Mouse (Mus musculus): ENCODE measurements around the gene Tek. TPM values are rescaled to one million over a fixed set of nuclear protein-coding genes. Genes with fewer than 3 reads are reported as not detected.

Tek gene
- polyA plus RNA-seq, 1 experiment from 2014 or later, result 8.7 TPM

GRCm38 (mm10) chr4:94741824-94742223 is 2.7 kb downstream of the Tek start:
- no peaks in the 10 kb centered on the region for H3K9me3 ChIP-seq (replicated peaks)
- H3K4me3 ChIP-seq, result no peak overlapping the region
- no peaks in the 10 kb centered on the region for H3K27me3 ChIP-seq
- H3K4me1 ChIP-seq, result no peaks in the 10 kb centered on the region
- no peak overlapping the region for H3K27ac ChIP-seq
- no peaks in the 10 kb centered on the region for H3K36me3 ChIP-seq
- no peak for ATAC-seq (ENCODE audit: low FRiP score)
- no peak overlapping the region for H3K9ac ChIP-seq
- H3K4me2 ChIP-seq (replicated peaks), result no peak overlapping the region
- WGBS, result 79% methylated on average over 1 of the region's 1 CpGs

- no peaks in the 10 kb centered on the region for H3K9me3 ChIP-seq (replicated peaks)
These were observed 6.7 kb downstream of the Tek start for GRCm38 (mm10) chr4:94745749-94746148.

GRCm38 (mm10) chr4:94746387-94746811 is 7.3 kb downstream of the Tek start:
- ATAC-seq (ENCODE audit: low FRiP score), result no peak
- Histone ChIP-seq H3K9ac (no peak overlapping the region), H3K4me2 (replicated peaks) (no peak overlapping the region), H3K27me3 (no peaks in the 10 kb centered on the region), H3K27ac (no peak overlapping the region), H3K4me1 (no peaks in the 10 kb centered on the region), H3K36me3 (no peaks in the 10 kb centered on the region), H3K9me3 (replicated peaks) (no peaks in the 10 kb centered on the region), H3K4me3 (no peak overlapping the region)
- WGBS, result 60% methylated on average over 7 of the region's 7 CpGs

More at GRCm38 (mm10) chr4:94745749-94746148, 6.7 kb downstream of the Tek start:
- Histone ChIP-seq H3K4me1 (no peaks in the 10 kb centered on the region), H3K4me2 (replicated peaks) (no peak overlapping the region), H3K27ac (no peak overlapping the region), H3K9ac (no peak overlapping the region), H3K36me3 (no peaks in the 10 kb centered on the region), H3K27me3 (no peaks in the 10 kb centered on the region), H3K4me3 (no peak overlapping the region)
- no peak for ATAC-seq (ENCODE audit: low FRiP score)
- WGBS, result 76% methylated on average over 3 of the region's 3 CpGs

GRCm38 (mm10) chr4:94747338-94747737 is 8.2 kb downstream of the Tek start:
- 96% methylated on average over 3 of the region's 3 CpGs for WGBS
- H3K4me3 ChIP-seq, result no peak overlapping the region

GRCm38 (mm10) chr4:94752512-94752911 is 13.4 kb downstream of the Tek start:
- Histone ChIP-seq H3K27ac (no peak overlapping the region), H3K27me3 (no peaks in the 10 kb centered on the region), H3K9me3 (replicated peaks) (no peaks in the 10 kb centered on the region), H3K4me2 (replicated peaks) (no peak overlapping the region), H3K4me3 (no peak overlapping the region), H3K9ac (no peak overlapping the region), H3K36me3 (no peaks in the 10 kb centered on the region), H3K4me1 (no peaks in the 10 kb centered on the region)
- ATAC-seq (ENCODE audit: low FRiP score), result peak; percentile 88
- 25% methylated on average over 9 of the region's 9 CpGs for WGBS

More at GRCm38 (mm10) chr4:94747338-94747737, 8.2 kb downstream of the Tek start:
- H3K9ac ChIP-seq, result no peak overlapping the region
- H3K9me3 ChIP-seq (replicated peaks), result no peaks in the 10 kb centered on the region
- no peaks in the 10 kb centered on the region for H3K4me1 ChIP-seq
- ATAC-seq (ENCODE audit: low FRiP score), result no peak
- no peak overlapping the region for H3K4me2 ChIP-seq (replicated peaks)
- H3K27me3 ChIP-seq, result no peaks in the 10 kb centered on the region
- H3K27ac ChIP-seq, result no peak overlapping the region
- H3K36me3 ChIP-seq, result no peaks in the 10 kb centered on the region

- Histone ChIP-seq H3K36me3 (no peaks in the 10 kb centered on the region), H3K4me2 (replicated peaks) (no peak overlapping the region), H3K4me3 (no peak overlapping the region), H3K27ac (no peak overlapping the region), H3K4me1 (no peaks in the 10 kb centered on the region), H3K9ac (no peak overlapping the region), H3K9me3 (replicated peaks) (no peaks in the 10 kb centered on the region), H3K27me3 (no peaks in the 10 kb centered on the region)
- ATAC-seq (ENCODE audit: low FRiP score), result no peak
These were observed 26.1 kb downstream of the Tek start for GRCm38 (mm10) chr4:94765217-94765616.

GRCm38 (mm10) chr4:94766176-94766575 is 27.1 kb downstream of the Tek start:
- Histone ChIP-seq H3K27ac (no peak overlapping the region), H3K4me1 (no peaks in the 10 kb centered on the region), H3K4me3 (no peak overlapping the region), H3K4me2 (replicated peaks) (no peak overlapping the region), H3K9ac (no peak overlapping the region), H3K36me3 (no peaks in the 10 kb centered on the region), H3K9me3 (replicated peaks) (no peaks in the 10 kb centered on the region), H3K27me3 (no peaks in the 10 kb centered on the region)
- ATAC-seq (ENCODE audit: low FRiP score), result no peak
- WGBS, result 90% methylated on average over 7 of the region's 7 CpGs

GRCm38 (mm10) chr4:94768624-94769023 is 29.5 kb downstream of the Tek start:
- WGBS, result 86% methylated on average over 3 of the region's 3 CpGs

GRCm38 (mm10) chr4:94781043-94781442 is 42.0 kb downstream of the Tek start:
- no peak for ATAC-seq (ENCODE audit: low FRiP score)
- no peaks in the 10 kb centered on the region for H3K9me3 ChIP-seq (replicated peaks)
- no peaks in the 10 kb centered on the region for H3K27me3 ChIP-seq
- no peak overlapping the region for H3K9ac ChIP-seq
- H3K4me2 ChIP-seq (replicated peaks), result no peak overlapping the region
- 92% methylated on average over 5 of the region's 5 CpGs for WGBS
- H3K4me1 ChIP-seq, result no peaks in the 10 kb centered on the region
- no peak overlapping the region for H3K4me3 ChIP-seq
- no peaks in the 10 kb centered on the region for H3K36me3 ChIP-seq
- no peak overlapping the region for H3K27ac ChIP-seq

More at GRCm38 (mm10) chr4:94768624-94769023, 29.5 kb downstream of the Tek start:
- no peaks in the 10 kb centered on the region for H3K27me3 ChIP-seq
- no peak overlapping the region for H3K4me2 ChIP-seq (replicated peaks)
- H3K9me3 ChIP-seq (replicated peaks), result no peaks in the 10 kb centered on the region
- no peaks in the 10 kb centered on the region for H3K4me1 ChIP-seq
- H3K4me3 ChIP-seq, result no peak overlapping the region
- no peak for ATAC-seq (ENCODE audit: low FRiP score)
- H3K9ac ChIP-seq, result no peak overlapping the region
- no peaks in the 10 kb centered on the region for H3K36me3 ChIP-seq
- no peak overlapping the region for H3K27ac ChIP-seq

GRCm38 (mm10) chr4:94785921-94786320 is 46.8 kb downstream of the Tek start:
- no peaks in the 10 kb centered on the region for H3K27me3 ChIP-seq
- no peaks in the 10 kb centered on the region for H3K9me3 ChIP-seq (replicated peaks)
- no peak overlapping the region for H3K9ac ChIP-seq
- H3K36me3 ChIP-seq, result no peaks in the 10 kb centered on the region
- ATAC-seq (ENCODE audit: low FRiP score), result no peak
- H3K27ac ChIP-seq, result no peak overlapping the region
- no peak overlapping the region for H3K4me2 ChIP-seq (replicated peaks)
- 95% methylated on average over 2 of the region's 2 CpGs for WGBS
- H3K4me3 ChIP-seq, result no peak overlapping the region
- no peaks in the 10 kb centered on the region for H3K4me1 ChIP-seq

- H3K27me3 ChIP-seq, result no peaks in the 10 kb centered on the region
- no peak overlapping the region for H3K9ac ChIP-seq
- WGBS, result 71% methylated on average over 1 of the region's 1 CpGs
These were observed 64.1 kb downstream of the Tek start for GRCm38 (mm10) chr4:94803187-94803586.

GRCm38 (mm10) chr4:94810616-94811015 is 71.5 kb downstream of the Tek start:
- Histone ChIP-seq H3K27ac (no peak overlapping the region), H3K27me3 (no peaks in the 10 kb centered on the region), H3K9me3 (replicated peaks) (no peaks in the 10 kb centered on the region), H3K4me2 (replicated peaks) (no peak overlapping the region), H3K4me3 (no peak overlapping the region), H3K36me3 (no peaks in the 10 kb centered on the region), H3K4me1 (no peaks in the 10 kb centered on the region), H3K9ac (no peak overlapping the region)
- no peak for ATAC-seq (ENCODE audit: low FRiP score)
- 73% methylated on average over 1 of the region's 1 CpGs for WGBS

More at GRCm38 (mm10) chr4:94803187-94803586, 64.1 kb downstream of the Tek start:
- Histone ChIP-seq H3K36me3 (no peaks in the 10 kb centered on the region), H3K4me3 (no peak overlapping the region), H3K9me3 (replicated peaks) (no peaks in the 10 kb centered on the region), H3K4me1 (no peaks in the 10 kb centered on the region), H3K4me2 (replicated peaks) (no peak overlapping the region), H3K27ac (no peak overlapping the region)
- ATAC-seq (ENCODE audit: low FRiP score), result no peak

- Histone ChIP-seq H3K4me1 (no peaks in the 10 kb centered on the region), H3K4me2 (replicated peaks) (no peak overlapping the region), H3K36me3 (no peaks in the 10 kb centered on the region), H3K4me3 (no peak overlapping the region), H3K27me3 (no peaks in the 10 kb centered on the region), H3K9me3 (replicated peaks) (peaks cover 8% of the 10 kb centered on the region), H3K27ac (no peak overlapping the region), H3K9ac (no peak overlapping the region)
- ATAC-seq (ENCODE audit: low FRiP score), result no peak
- WGBS, result 88% methylated on average over 1 of the region's 1 CpGs
These were observed 87.8 kb downstream of the Tek start for GRCm38 (mm10) chr4:94826891-94827290.
